In the genomic region with DNA sequence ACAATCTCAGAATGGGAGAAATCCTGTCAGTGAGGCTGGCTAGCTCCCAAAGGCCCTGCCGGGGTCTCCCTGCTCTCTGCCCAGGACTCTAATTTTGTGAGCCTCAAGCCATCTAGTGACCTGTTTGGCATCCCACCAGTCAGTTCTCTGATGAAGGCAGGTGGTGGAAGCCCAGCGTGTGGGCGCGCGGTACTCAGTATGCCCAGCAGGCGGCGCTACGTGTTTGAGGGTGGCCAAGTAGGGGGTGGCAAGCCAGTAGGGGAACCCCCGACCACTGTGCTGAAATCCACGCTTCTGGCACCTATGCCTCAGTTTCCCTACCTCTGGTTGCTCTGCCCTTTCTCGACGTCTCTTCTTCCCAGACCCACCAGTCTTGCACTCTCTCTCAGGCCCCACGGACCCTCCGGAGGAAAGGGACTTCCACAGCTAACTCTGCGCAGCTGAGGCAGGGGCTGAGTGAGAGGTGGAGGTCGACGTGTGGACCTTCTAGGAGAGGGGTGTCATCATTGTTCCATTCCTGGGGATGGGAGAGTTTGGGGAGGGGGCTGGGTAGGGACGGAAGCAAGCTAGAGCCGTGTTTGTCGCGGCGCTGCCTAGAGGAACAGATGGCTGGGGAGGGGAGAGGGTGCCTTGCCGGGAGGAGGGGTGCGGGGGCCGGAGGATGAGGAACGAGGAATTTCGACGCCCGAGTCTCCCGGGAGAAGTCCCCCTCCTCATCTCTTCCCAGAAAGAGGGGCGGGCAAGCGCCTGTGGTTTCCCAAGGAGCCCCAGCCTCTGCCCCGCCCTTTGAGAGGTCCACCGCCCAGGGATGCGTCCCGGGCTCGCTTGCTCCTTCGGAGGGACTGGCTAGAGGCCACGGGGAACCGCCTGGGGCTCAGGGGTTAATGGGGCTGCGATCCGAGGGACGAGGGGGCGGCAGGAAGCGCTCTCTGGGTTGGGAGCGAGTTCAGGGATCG, we compare ENCODE assay signal across 8 mouse cellular contexts. TPM values are rescaled to one million over a fixed set of nuclear protein-coding genes. Genes with fewer than 3 reads are reported as not detected.
DNase-seq lines count a peak whose midpoint lies in the region; ATAC-seq and TF ChIP-seq lines count a peak whose summit lies in the region.

No protein-coding gene starts in this region.

- no peaks in the 10 kb centered on the region for H3K36me3 ChIP-seq in G1E (replicated peaks)

- H3K9me3 ChIP-seq in G1E (replicated peaks): no peaks in the 10 kb centered on the region

- no peak overlapping the region for H3K4me3 ChIP-seq in G1E (ENCODE audit: low read depth, low read length)

- peak; percentile 47 for TF ChIP-seq CTCF in G1E (IDR thresholded peaks at IDR 0.05; ENCODE audit: low read depth, low read length)

- H3K27me3 ChIP-seq in G1E (ENCODE audit: insufficient read depth, low read length): peaks cover 70% of the 10 kb centered on the region

- H3K4me1 ChIP-seq in G1E (ENCODE audit: insufficient read depth, low read depth, low read length): peaks cover 16% of the 10 kb centered on the region

- intact Hi-C loops in heart, postnatal 36 days (cut with DNase I): loop anchor here (5.0 kb wide), 1 partner anchor 34 kb away; no protein-coding TSS in a partner anchor

- peak; percentile 31 for DNase-seq in CD4-positive helper T cell, adult 2 months (ENCODE audit: low read depth, low spot score)
- no peak for DNase-seq in G1E (ENCODE audit: low spot score)
- peak; percentile 75 to 78 for DNase-seq in heart, postnatal 36 days
- peak; percentile 91 to 92 for DNase-seq in layer of hippocampus, postnatal 10 days (ENCODE audit: low spot score in 2 of 2)
- peak; percentile 70 for DNase-seq in lung, postnatal 14 days
- DNase-seq in ovary, postnatal 36 days (ENCODE audit: low spot score): peak; percentile 57
- DNase-seq in urinary bladder, adult 18-20 months (ENCODE audit: low spot score in 2 of 2): no peak

- no peak for ATAC-seq in G1E (ENCODE audit: extremely low read depth, insufficient number of reproducible peaks, low FRiP score, poor library complexity, severe bottlenecking)
- ATAC-seq in erythroblast, adult 5-6 weeks (replicated peaks; ENCODE audit: low FRiP score, poor library complexity, severe bottlenecking): 0 out of 2 replicates have a peak, but pooled peaks have one; percentile 19

RNA-seq across cellular contexts. Expression of a gene that starts 20.6 kb away (rescaled TPM):
- total RNA-seq in G1E (2014; fragmentation: Nextera tagmentation) (not detected in 2 replicates), G1E (2017) (not detected in 2 replicates)
- polyA plus RNA-seq in G1E (2012): not detected in 2 replicates
- total RNA-seq in erythroblast, adult 5-6 weeks (2015; ENCODE audit: low replicate concordance): not detected in 2 replicates
- total RNA-seq in erythroblast, adult 5-6 weeks (2017; ENCODE audit: low replicate concordance): not detected in 2 replicates
- total RNA-seq in heart, postnatal 36 days (2021): 1 to 10 TPM; 2.6 to 3.2 TPM
- 100 to 1,000 TPM; 108 to 116 TPM for total RNA-seq in layer of hippocampus, postnatal 10 days (2021)

RNA-seq across cellular contexts. Expression of a gene that starts 27.2 kb away (rescaled TPM):
- total RNA-seq in G1E (2014; fragmentation: Nextera tagmentation) (0.29 and 62.5 TPM in 2 replicates), G1E (2017) (0.05 and 0.12 TPM in 2 replicates)
- polyA plus RNA-seq in G1E (2012): 0.03 TPM in 1 of 2 replicates, not detected in the other
- 756 and 864 TPM in 2 replicates for total RNA-seq in erythroblast, adult 5-6 weeks (2015; ENCODE audit: low replicate concordance)
- 516 and 701 TPM in 2 replicates for total RNA-seq in erythroblast, adult 5-6 weeks (2017; ENCODE audit: low replicate concordance)
- 1 to 10 TPM; 2.1 to 2.5 TPM for total RNA-seq in heart, postnatal 36 days (2021)
- total RNA-seq in layer of hippocampus, postnatal 10 days (2021): under 1 TPM; 0.27 to 0.75 TPM

RNA-seq across cellular contexts. Expression of a gene that starts 39.1 kb away (rescaled TPM):
- total RNA-seq in G1E (2014; fragmentation: Nextera tagmentation) (13.5 and 21.0 TPM in 2 replicates), G1E (2017) (51.5 and 54.9 TPM in 2 replicates)
- 13.3 and 19.5 TPM in 2 replicates for polyA plus RNA-seq in G1E (2012)
- 28.6 and 43.9 TPM in 2 replicates for total RNA-seq in erythroblast, adult 5-6 weeks (2015; ENCODE audit: low replicate concordance)
- 5.2 and 22.2 TPM in 2 replicates for total RNA-seq in erythroblast, adult 5-6 weeks (2017; ENCODE audit: low replicate concordance)
- total RNA-seq in heart, postnatal 36 days (2021): 100 to 1,000 TPM; 105 to 106 TPM
- 10 to 100 TPM; 58.7 to 64.2 TPM for total RNA-seq in layer of hippocampus, postnatal 10 days (2021)

RNA-seq across cellular contexts. Expression of a gene that starts 43.4 kb away (rescaled TPM):
- total RNA-seq in G1E (2014; fragmentation: Nextera tagmentation) (not detected in 2 replicates), G1E (2017) (not detected in 2 replicates)
- not detected in 2 replicates for polyA plus RNA-seq in G1E (2012)
- total RNA-seq in erythroblast, adult 5-6 weeks (2015; ENCODE audit: low replicate concordance): not detected in 2 replicates
- 2.0 TPM in 1 of 2 replicates, not detected in the other for total RNA-seq in erythroblast, adult 5-6 weeks (2017; ENCODE audit: low replicate concordance)
- total RNA-seq in heart, postnatal 36 days (2021): not detected
- total RNA-seq in layer of hippocampus, postnatal 10 days (2021): not detected

Comparison
In these comparisons a context has a peak if more than half of its experiments do, and no peak if none do; other contexts are left out.
1. DNase-seq: peak in CD4-positive helper T cell, adult 2 months (single experiment), heart, postnatal 36 days (2 of 2), layer of hippocampus, postnatal 10 days (2 of 2), lung, postnatal 14 days (single experiment) and ovary, postnatal 36 days (single experiment); none in G1E (single experiment) and urinary bladder, adult 18-20 months (0 of 2).
2. RNA of a gene that starts 20.6 kb away (total RNA-seq): 108 to 116 TPM in layer of hippocampus, postnatal 10 days; 2.6 to 3.2 TPM in heart, postnatal 36 days, not detected in G1E and not detected in erythroblast, adult 5-6 weeks; every median in the first group is over 10 times any median in the second.
3. RNA of a gene that starts 27.2 kb away (total RNA-seq): 516 to 864 TPM in erythroblast, adult 5-6 weeks; 0.05 to 62.5 TPM in G1E, 2.1 to 2.5 TPM in heart, postnatal 36 days and 0.27 to 0.75 TPM in layer of hippocampus, postnatal 10 days; every median in the first group is over 4 times any median in the second.